Mouse (Mus musculus): ENCODE data around the gene Rgcc. TPM values are rescaled to one million over a fixed set of nuclear protein-coding genes. Genes with fewer than 3 reads are reported as not detected.
A peak's percentile ranks its signal among the peaks of the same experiment; 100 is the strongest.

Rgcc gene
- polyA plus RNA-seq, 1 experiment from 2014 or later: 62.8 TPM

DNA sequence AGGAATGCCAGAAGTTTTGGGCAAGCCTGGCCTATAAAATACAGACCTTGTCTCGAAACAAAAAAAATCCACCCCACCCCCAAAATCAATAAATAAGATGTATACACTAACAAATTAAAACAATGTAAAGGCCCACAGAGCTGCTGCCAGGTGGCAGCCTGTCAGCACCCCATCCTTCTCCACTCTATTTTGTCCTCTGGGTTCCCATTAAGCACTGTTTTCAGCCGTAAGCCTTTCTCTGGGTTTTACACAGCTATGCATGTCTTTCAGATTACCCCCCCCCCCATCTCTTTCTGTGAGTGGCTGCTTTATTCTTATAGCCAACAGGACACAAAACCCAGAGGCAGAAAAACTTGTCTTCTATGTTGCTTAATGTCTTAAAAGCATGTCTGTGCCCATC, 16.2 kb upstream of the Rgcc start:
- Histone ChIP-seq H3K9me3 (ENCODE audit: control insufficient read depth, low read length) (no peaks in the 10 kb centered on the region), H3K27ac (ENCODE audit: low read length) (no peak overlapping the region), H3K9ac (replicated peaks; ENCODE audit: low read depth, low read length) (no peak overlapping the region), H3K27me3 (replicated peaks; ENCODE audit: control insufficient read depth, insufficient read depth, low read length) (no peaks in the 10 kb centered on the region), H3K36me3 (ENCODE audit: control insufficient read depth, insufficient read depth) (no peaks in the 10 kb centered on the region), H3K4me2 (ENCODE audit: low read length) (no peak overlapping the region), H3K4me1 (replicated peaks; ENCODE audit: control insufficient read depth, insufficient read depth, low read length) (peaks cover 10% of the 10 kb centered on the region; the same call in 1 of the 2 replicates), H3K4me3 (replicated peaks; ENCODE audit: low read length) (no peak overlapping the region)
- WGBS: 52% methylated on average over 2 of the region's 2 CpGs
- ATAC-seq: no peak

DNA sequence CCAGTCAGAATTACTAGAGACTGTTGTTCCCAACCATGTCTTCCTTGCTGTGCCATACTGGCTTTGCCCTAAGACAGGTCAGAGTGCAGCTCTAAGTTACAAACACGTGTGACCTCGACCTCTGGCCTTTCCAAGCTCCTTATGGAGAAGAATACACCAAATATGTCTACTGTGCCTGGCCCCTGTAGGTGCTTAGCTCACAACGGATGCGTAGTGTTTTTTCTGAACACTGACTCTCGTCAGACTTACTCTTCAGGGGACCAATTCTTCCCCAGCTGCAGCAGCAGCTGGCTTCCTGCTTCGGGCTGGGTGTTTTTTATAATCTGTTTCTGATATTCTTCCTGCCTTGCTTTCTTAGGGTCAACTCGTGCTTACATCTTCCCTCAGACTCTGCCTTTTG, 14.4 kb upstream of the Rgcc start:
- Histone ChIP-seq H3K27ac (ENCODE audit: low read length) (no peak overlapping the region), H3K36me3 (ENCODE audit: control insufficient read depth, insufficient read depth) (no peaks in the 10 kb centered on the region), H3K4me1 (replicated peaks; ENCODE audit: control insufficient read depth, insufficient read depth, low read length) (peaks cover 10% of the 10 kb centered on the region; the same call in 1 of the 2 replicates), H3K4me3 (replicated peaks; ENCODE audit: low read length) (no peak overlapping the region), H3K9me3 (ENCODE audit: control insufficient read depth, low read length) (no peaks in the 10 kb centered on the region), H3K27me3 (replicated peaks; ENCODE audit: control insufficient read depth, insufficient read depth, low read length) (no peaks in the 10 kb centered on the region), H3K4me2 (ENCODE audit: low read length) (no peak overlapping the region), H3K9ac (replicated peaks; ENCODE audit: low read depth, low read length) (no peak overlapping the region)
- ATAC-seq: no peak
- WGBS: 70% methylated on average over 7 of the region's 7 CpGs

DNA sequence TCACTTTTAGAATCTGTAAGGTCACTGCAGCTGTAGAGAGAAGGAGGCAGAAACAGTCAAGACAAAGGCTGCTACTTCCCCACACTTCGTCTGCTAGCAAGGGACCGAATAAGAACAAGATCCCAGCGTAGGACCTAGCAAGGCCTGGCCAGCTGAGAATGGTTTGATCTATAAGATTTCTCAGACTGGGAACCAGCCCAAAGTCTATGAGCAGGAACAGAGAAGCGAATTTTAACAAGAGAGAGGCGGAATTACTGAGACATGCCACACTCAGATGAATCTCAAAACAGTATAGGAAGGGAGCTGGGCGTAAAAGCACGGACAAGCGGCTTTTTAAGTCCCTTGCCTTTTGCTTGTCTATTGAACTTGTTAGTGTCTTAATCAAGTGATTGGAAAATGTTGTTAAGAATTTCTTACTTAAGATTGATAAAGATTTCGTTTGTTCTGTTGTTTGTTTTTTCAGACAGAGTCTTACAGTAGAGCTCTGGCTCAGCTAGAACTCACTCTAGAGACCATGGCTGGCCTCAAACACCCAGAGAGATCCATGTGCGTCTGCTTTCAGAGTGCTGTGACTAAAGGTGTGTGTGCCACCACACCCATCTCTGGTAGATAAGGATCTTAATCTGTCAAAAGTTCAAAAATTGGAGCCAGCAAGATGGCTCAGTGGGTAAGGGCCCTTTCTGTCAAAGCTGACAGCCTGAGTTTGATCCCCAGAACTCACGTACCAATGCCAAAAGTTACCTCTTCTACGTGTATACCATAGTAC, 13.0 kb upstream of the Rgcc start:
- 59% methylated on average over 12 of the region's 12 CpGs for WGBS
- H3K4me3 ChIP-seq (replicated peaks; ENCODE audit: low read length): no peak overlapping the region

DNA sequence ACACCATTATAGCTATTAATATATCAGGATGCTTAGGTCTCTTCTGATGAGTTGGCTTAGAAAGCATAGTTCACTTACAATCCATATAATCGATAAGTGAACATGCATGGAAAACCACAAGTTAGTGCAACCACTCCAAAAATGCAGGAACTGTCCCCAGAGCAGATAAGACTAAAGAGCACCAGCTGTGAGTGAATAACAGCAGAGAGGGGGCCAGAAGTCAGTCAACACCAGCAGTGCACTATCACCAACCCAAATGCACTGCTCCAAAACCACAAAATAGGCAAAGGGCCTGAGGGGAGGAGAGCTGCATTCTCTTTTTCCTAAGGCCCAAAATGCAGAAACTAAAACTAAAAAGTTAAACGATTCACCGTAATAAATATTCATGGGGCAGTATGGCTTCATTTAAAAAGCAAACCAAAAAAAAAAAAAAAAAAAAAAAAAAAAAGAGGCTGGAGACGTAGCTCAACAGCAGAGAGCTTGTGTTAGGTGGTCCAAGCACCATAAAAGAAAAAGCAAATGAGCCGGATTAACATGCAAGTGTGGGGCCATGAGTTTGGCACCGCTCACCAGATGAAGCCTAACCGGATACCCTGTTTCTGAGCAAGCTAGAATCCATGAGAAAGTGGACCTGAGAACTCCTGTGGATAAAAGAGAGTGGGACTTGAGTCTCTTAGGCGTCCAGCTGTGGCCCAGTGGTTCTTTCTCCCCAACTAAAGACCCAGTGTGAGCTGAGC, 12.2 kb upstream of the Rgcc start:
- Histone ChIP-seq H3K4me2 (ENCODE audit: low read length) (no peak overlapping the region), H3K27me3 (replicated peaks; ENCODE audit: control insufficient read depth, insufficient read depth, low read length) (no peaks in the 10 kb centered on the region), H3K4me1 (replicated peaks; ENCODE audit: control insufficient read depth, insufficient read depth, low read length) (peaks cover 10% of the 10 kb centered on the region; the same call in 1 of the 2 replicates), H3K9ac (replicated peaks; ENCODE audit: low read depth, low read length) (no peak overlapping the region), H3K36me3 (ENCODE audit: control insufficient read depth, insufficient read depth) (no peaks in the 10 kb centered on the region), H3K9me3 (ENCODE audit: control insufficient read depth, low read length) (no peaks in the 10 kb centered on the region), H3K27ac (ENCODE audit: low read length) (peak overlapping the region; percentile 71), H3K4me3 (replicated peaks; ENCODE audit: low read length) (no peak overlapping the region)
- WGBS: 39% methylated on average over 8 of the region's 8 CpGs
- peak; percentile 80 for ATAC-seq

More for the DNA sequence above, 13.0 kb upstream of the Rgcc start:
- H3K4me2 ChIP-seq (ENCODE audit: low read length): no peak overlapping the region
- ATAC-seq: peak; percentile 39; the same call in 1 of the 2 replicates
- no peaks in the 10 kb centered on the region for H3K36me3 ChIP-seq (ENCODE audit: control insufficient read depth, insufficient read depth)
- H3K4me1 ChIP-seq (replicated peaks; ENCODE audit: control insufficient read depth, insufficient read depth, low read length): peaks cover 10% of the 10 kb centered on the region; the same call in 1 of the 2 replicates
- no peaks in the 10 kb centered on the region for H3K27me3 ChIP-seq (replicated peaks; ENCODE audit: control insufficient read depth, insufficient read depth, low read length)
- H3K9me3 ChIP-seq (ENCODE audit: control insufficient read depth, low read length): no peaks in the 10 kb centered on the region
- H3K9ac ChIP-seq (replicated peaks; ENCODE audit: low read depth, low read length): no peak overlapping the region
- H3K27ac ChIP-seq (ENCODE audit: low read length): peak overlapping the region; percentile 71

DNA sequence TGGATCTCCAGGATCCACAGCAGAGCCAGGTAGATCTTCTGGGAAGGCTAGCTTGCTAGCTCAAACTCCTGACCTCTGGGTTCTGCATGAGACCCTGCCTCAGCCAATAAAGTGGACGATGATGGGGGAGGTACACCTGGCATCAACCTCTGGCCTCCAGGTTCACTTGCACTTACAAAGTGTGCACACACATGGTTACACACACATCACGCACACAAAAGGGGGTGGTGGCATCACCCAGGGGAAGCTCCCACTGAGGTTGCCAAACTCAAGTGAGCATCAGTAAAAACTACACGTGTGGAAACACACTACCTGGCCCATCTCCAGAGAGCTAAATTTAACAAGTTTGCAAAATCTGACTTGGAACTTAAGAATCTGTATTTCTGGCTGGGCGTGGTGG, 11.3 kb upstream of the Rgcc start:
- ATAC-seq: no peak
- 70% methylated on average over 4 of the region's 4 CpGs for WGBS

DNA sequence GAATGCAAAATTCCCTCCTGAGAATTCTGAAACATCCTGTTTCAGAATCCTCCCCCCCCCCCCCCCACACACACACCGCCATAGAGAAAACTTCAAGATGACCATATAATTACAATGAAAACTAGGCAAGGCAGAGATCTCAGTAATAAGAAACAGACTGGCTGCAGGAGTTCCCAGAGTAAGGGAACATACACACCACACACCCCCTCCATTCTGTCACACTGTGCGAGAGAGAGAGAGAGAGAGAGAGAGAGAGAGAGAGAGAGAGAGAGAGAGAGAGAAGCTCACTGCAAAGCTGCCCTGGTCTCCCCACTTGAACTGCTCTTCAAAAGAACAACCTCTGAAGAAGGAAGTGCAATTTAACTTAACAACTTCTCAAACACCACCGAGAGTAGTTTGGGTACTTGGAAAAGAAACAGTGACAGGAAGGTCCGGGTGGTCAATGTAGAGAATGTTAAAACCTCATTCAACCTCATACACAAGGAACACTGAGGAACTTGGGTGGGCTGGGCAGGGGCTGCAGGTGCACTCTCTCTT, 10.5 kb upstream of the Rgcc start:
- H3K4me2 ChIP-seq (ENCODE audit: low read length): no peak overlapping the region
- H3K4me3 ChIP-seq (replicated peaks; ENCODE audit: low read length): no peak overlapping the region
- H3K27ac ChIP-seq (ENCODE audit: low read length): no peak overlapping the region
- no peak for ATAC-seq
- no peaks in the 10 kb centered on the region for H3K36me3 ChIP-seq (ENCODE audit: control insufficient read depth, insufficient read depth)
- H3K9ac ChIP-seq (replicated peaks; ENCODE audit: low read depth, low read length): no peak overlapping the region
- peaks cover 12% of the 10 kb centered on the region for H3K4me1 ChIP-seq (replicated peaks; ENCODE audit: control insufficient read depth, insufficient read depth, low read length)
- 47% methylated on average over 3 of the region's 4 CpGs for WGBS
- no peaks in the 10 kb centered on the region for H3K9me3 ChIP-seq (ENCODE audit: control insufficient read depth, low read length)
- H3K27me3 ChIP-seq (replicated peaks; ENCODE audit: control insufficient read depth, insufficient read depth, low read length): no peaks in the 10 kb centered on the region

More for the DNA sequence above, 11.3 kb upstream of the Rgcc start:
- H3K4me1 ChIP-seq (replicated peaks; ENCODE audit: control insufficient read depth, insufficient read depth, low read length): peaks cover 13% of the 10 kb centered on the region
- no peaks in the 10 kb centered on the region for H3K36me3 ChIP-seq (ENCODE audit: control insufficient read depth, insufficient read depth)
- H3K9ac ChIP-seq (replicated peaks; ENCODE audit: low read depth, low read length): no peak overlapping the region
- H3K4me2 ChIP-seq (ENCODE audit: low read length): no peak overlapping the region
- H3K27ac ChIP-seq (ENCODE audit: low read length): no peak overlapping the region
- H3K9me3 ChIP-seq (ENCODE audit: control insufficient read depth, low read length): no peaks in the 10 kb centered on the region
- no peaks in the 10 kb centered on the region for H3K27me3 ChIP-seq (replicated peaks; ENCODE audit: control insufficient read depth, insufficient read depth, low read length)
- H3K4me3 ChIP-seq (replicated peaks; ENCODE audit: low read length): no peak overlapping the region

DNA sequence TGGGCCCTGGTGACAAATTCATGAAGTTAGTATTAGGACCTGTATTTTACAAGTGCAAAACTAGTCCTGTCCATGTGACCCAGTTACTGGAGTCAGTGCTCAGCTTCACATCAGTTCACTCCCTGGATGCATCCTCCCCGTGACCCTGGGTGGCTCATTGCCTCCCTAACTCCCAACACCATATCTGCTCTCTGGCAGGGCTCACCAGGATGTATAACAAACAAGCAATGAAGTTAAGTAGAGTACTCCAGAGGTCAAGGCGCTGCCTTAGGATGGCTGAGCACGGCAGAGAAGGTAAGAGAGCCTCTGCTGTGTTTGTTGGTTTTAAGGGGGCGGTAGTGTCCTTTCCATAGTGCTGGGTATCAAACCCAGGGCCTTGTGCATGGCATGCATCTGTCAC, 7.7 kb upstream of the Rgcc start:
- no peak overlapping the region for H3K4me2 ChIP-seq (ENCODE audit: low read length)
- H3K9me3 ChIP-seq (ENCODE audit: control insufficient read depth, low read length): no peaks in the 10 kb centered on the region
- WGBS: 64% methylated on average over 4 of the region's 4 CpGs
- no peak for ATAC-seq
- H3K27me3 ChIP-seq (replicated peaks; ENCODE audit: control insufficient read depth, insufficient read depth, low read length): no peaks in the 10 kb centered on the region
- no peak overlapping the region for H3K4me3 ChIP-seq (replicated peaks; ENCODE audit: low read length)
- no peak overlapping the region for H3K27ac ChIP-seq (ENCODE audit: low read length)
- peaks cover 9% of the 10 kb centered on the region for H3K4me1 ChIP-seq (replicated peaks; ENCODE audit: control insufficient read depth, insufficient read depth, low read length)
- no peak overlapping the region for H3K9ac ChIP-seq (replicated peaks; ENCODE audit: low read depth, low read length)
- H3K36me3 ChIP-seq (ENCODE audit: control insufficient read depth, insufficient read depth): no peaks in the 10 kb centered on the region

DNA sequence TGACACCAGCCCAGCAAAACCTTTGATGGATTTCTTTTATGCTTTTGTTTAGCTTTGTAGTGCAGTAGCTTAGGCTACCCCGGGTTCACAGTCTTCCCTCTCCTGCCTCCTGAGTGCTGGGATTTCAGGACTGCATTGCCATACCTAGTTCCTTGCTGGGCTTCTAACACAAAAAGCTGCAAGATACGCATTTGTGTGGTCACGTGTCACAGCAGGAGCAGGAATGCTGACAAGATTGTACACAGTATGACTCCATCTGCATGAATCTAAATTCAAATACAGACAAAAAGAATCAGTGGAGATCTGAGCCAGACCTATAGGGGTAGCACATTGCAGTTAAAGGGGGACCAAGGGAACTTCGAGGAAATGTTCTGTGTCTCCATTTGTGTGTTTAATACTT, 6.9 kb upstream of the Rgcc start:
- Histone ChIP-seq H3K36me3 (ENCODE audit: control insufficient read depth, insufficient read depth) (no peaks in the 10 kb centered on the region), H3K9ac (replicated peaks; ENCODE audit: low read depth, low read length) (no peak overlapping the region), H3K27me3 (replicated peaks; ENCODE audit: control insufficient read depth, insufficient read depth, low read length) (no peaks in the 10 kb centered on the region), H3K27ac (ENCODE audit: low read length) (no peak overlapping the region), H3K9me3 (ENCODE audit: control insufficient read depth, low read length) (no peaks in the 10 kb centered on the region), H3K4me1 (replicated peaks; ENCODE audit: control insufficient read depth, insufficient read depth, low read length) (peaks cover 5% of the 10 kb centered on the region), H3K4me2 (ENCODE audit: low read length) (no peak overlapping the region), H3K4me3 (replicated peaks; ENCODE audit: low read length) (no peak overlapping the region)
- ATAC-seq: peak; percentile 43; the same call in 1 of the 2 replicates
- WGBS: 8% methylated on average over 4 of the region's 4 CpGs

DNA sequence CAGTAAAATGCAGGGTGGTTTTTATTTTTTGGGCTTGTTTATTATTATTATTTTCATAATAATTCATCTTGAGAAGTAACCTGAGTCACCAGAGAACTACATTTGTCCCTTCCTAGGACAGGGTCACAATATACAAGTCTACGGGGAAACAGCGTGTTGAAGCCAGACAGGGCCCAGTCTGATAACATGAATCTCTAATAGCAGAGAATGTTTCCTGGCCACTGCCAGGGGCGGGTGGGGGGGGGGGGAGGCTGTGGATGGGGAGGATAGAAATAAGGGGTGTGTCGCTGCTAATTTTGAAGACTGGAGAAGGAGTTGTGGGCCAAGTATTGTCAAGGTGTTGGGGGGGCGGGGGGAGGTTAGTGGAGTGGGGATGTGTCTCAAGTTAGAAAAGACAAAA, 6.5 kb upstream of the Rgcc start:
- 0 out of 2 replicates have a peak, but pooled peaks cover 2% of the 10 kb centered on the region for H3K27me3 ChIP-seq (replicated peaks; ENCODE audit: control insufficient read depth, insufficient read depth, low read length)
- 50% methylated on average over 5 of the region's 5 CpGs for WGBS
- ATAC-seq: no peak
- H3K9ac ChIP-seq (replicated peaks; ENCODE audit: low read depth, low read length): no peak overlapping the region
- no peaks in the 10 kb centered on the region for H3K36me3 ChIP-seq (ENCODE audit: control insufficient read depth, insufficient read depth)
- H3K4me3 ChIP-seq (replicated peaks; ENCODE audit: low read length): no peak overlapping the region
- H3K4me2 ChIP-seq (ENCODE audit: low read length): no peak overlapping the region
- H3K27ac ChIP-seq (ENCODE audit: low read length): no peak overlapping the region
- peaks cover 5% of the 10 kb centered on the region for H3K4me1 ChIP-seq (replicated peaks; ENCODE audit: control insufficient read depth, insufficient read depth, low read length)
- H3K9me3 ChIP-seq (ENCODE audit: control insufficient read depth, low read length): no peaks in the 10 kb centered on the region

Data from forebrain, embryonic 16.5 days (tissue).